Mouse (Mus musculus) left cerebral cortex, postnatal 14 days (tissue): ENCODE measurements at regions not wholly inside any gene's neighbourhood (a gene's known extent, or its start where the extent isn't known, plus 50 kb on each side); places are given as distances from the start of the nearest gene placed in this dataset.
"Not testable (repeated sequence)": the region's sequence is repeated elsewhere in the genome, so short reads cannot be mapped to it uniquely, and the experiment has no call there.

Experiments used
- DNase-seq, 2 experiments: peaks; one replicate each; pipeline ENCODE4 v3.0.0; 2021 to 2022; ENCODE audit warnings: low spot score in 2 of 2, mixed read lengths in 1 of 2
- intact Hi-C: fragments of 180-260 bp; cut with DNase I; formaldehyde crosslinking; loops from one replicate; pipeline ENCODE4 v1.15.1; 2025

- DNase-seq: no peak
- intact Hi-C loops: no loop called here
Measured at GRCm38 (mm10) chr12:16380346-16380745, 230.4 kb downstream of the Lpin1 start.

GRCm38 (mm10) chr12:16379415-16379814 lies 231.4 kb downstream of the Lpin1 start:
- intact Hi-C loops: no loop called here

GRCm38 (mm10) chr12:16378501-16378900 lies 232.3 kb downstream of the Lpin1 start:
- intact Hi-C loops: no loop called here
- DNase-seq: no peak

More at GRCm38 (mm10) chr12:16379415-16379814, 231.4 kb downstream of the Lpin1 start:
- no peak for DNase-seq

GRCm38 (mm10) chr12:16374331-16374996 lies 236.3 kb downstream of the Lpin1 start:
- DNase-seq: no peak
- intact Hi-C loops: no loop called here

GRCm38 (mm10) chr12:16370061-16370460 lies 240.7 kb downstream of the Lpin1 start:
- DNase-seq: no peak
- intact Hi-C loops: no loop called here

GRCm38 (mm10) chr12:16362341-16362740 lies 248.4 kb downstream of the Lpin1 start:
- DNase-seq: no peak
- intact Hi-C loops: no loop called here

GRCm38 (mm10) chr12:16358831-16359230 lies 251.9 kb downstream of the Lpin1 start:
- no peak for DNase-seq
- intact Hi-C loops: no loop called here

GRCm38 (mm10) chr12:16354711-16355110 lies 256.1 kb downstream of the Lpin1 start:
- intact Hi-C loops: no loop called here
- no peak for DNase-seq

GRCm38 (mm10) chr12:16351751-16352150 lies 259.0 kb downstream of the Lpin1 start:
- intact Hi-C loops: no loop called here
- no peak for DNase-seq

- DNase-seq: no peak
- intact Hi-C loops: no loop called here
Measured at GRCm38 (mm10) chr12:16349310-16349709, 261.5 kb downstream of the Lpin1 start.

- intact Hi-C loops: no loop called here
- DNase-seq: no peak
Measured at GRCm38 (mm10) chr12:16344021-16344420, 266.7 kb downstream of the Lpin1 start.

GRCm38 (mm10) chr12:16342030-16342429 lies 268.7 kb downstream of the Lpin1 start:
- intact Hi-C loops, DNase-seq: not testable (repeated sequence)

GRCm38 (mm10) chr12:16331456-16331855 lies 279.3 kb downstream of the Lpin1 start:
- intact Hi-C loops: no loop called here
- no peak for DNase-seq

GRCm38 (mm10) chr12:16329129-16329528 lies 281.6 kb downstream of the Lpin1 start:
- intact Hi-C loops: no loop called here
- no peak for DNase-seq

- no peak for DNase-seq
- intact Hi-C loops: no loop called here
Measured at GRCm38 (mm10) chr12:16320536-16321402, 290.0 kb downstream of the Lpin1 start.

- intact Hi-C loops: no loop called here
- no peak for DNase-seq
Measured at GRCm38 (mm10) chr12:16308101-16308500, 302.7 kb downstream of the Lpin1 start.

- no peak for DNase-seq
- intact Hi-C loops: no loop called here
Measured at GRCm38 (mm10) chr12:16304701-16305377, 305.9 kb downstream of the Lpin1 start.

GRCm38 (mm10) chr12:16285061-16285460 lies 325.7 kb downstream of the Lpin1 start:
- DNase-seq: no peak
- intact Hi-C loops: no loop called here

GRCm38 (mm10) chr12:16279146-16279545 lies 331.6 kb downstream of the Lpin1 start:
- intact Hi-C loops: no loop called here
- DNase-seq: no peak

GRCm38 (mm10) chr12:16277567-16278332 lies 333.0 kb downstream of the Lpin1 start:
- intact Hi-C loops: no loop called here
- no peak for DNase-seq
